Mouse (Mus musculus) limb, embryonic 15.5 days (tissue): ENCODE data around the gene Mblac2. TPM values are rescaled to one million over a fixed set of nuclear protein-coding genes. Genes with fewer than 3 reads are reported as not detected.

Experiments
- ATAC-seq: fragments of 200-750 bp; cut with Nextera tagmentation; 2 replicates; pipeline ENCODE4 v1.8.0; 2017; ENCODE audit warnings: low read depth, moderate TSS enrichment; ENCODE audit not compliant: insufficient number of reproducible peaks, low FRiP score, low TSS enrichment
- H3K27ac ChIP-seq: fragments of 300-500 bp; sonication (generic); 2 replicates; pipeline ENCODE4 v1.5.1; 2015; ENCODE audit warnings: moderate library complexity, mild to moderate bottlenecking, inconsistent platforms
- H3K27me3 ChIP-seq: fragments of 300-500 bp; sonication (generic); 2 replicates; pipeline ENCODE4 v1.6.1; 2015; ENCODE audit warnings: inconsistent platforms
- H3K36me3 ChIP-seq: fragments of 300-500 bp; sonication (generic); 2 replicates; pipeline ENCODE4 v1.6.1; 2015; ENCODE audit warnings: inconsistent platforms
- H3K4me1 ChIP-seq: fragments of 300-500 bp; sonication (generic); 2 replicates; pipeline ENCODE4 v1.6.1; 2015; ENCODE audit warnings: inconsistent platforms
- H3K4me2 ChIP-seq: fragments of 300-500 bp; sonication (generic); 2 replicates; pipeline ENCODE4 v1.6.1; 2015; ENCODE audit warnings: mild to moderate bottlenecking, inconsistent platforms
- H3K4me3 ChIP-seq: fragments of 300-500 bp; sonication (generic); 2 replicates; pipeline ENCODE4 v1.5.1; 2015; ENCODE audit warnings: mild to moderate bottlenecking, inconsistent platforms
- H3K9ac ChIP-seq: fragments of 300-500 bp; sonication (generic); 2 replicates; pipeline ENCODE4 v1.6.1; 2015; ENCODE audit warnings: inconsistent platforms
- H3K9me3 ChIP-seq: fragments of 300-500 bp; sonication (generic); 2 replicates; pipeline ENCODE4 v1.6.1; 2016; ENCODE audit warnings: inconsistent platforms
- WGBS: fragments of 180-500 bp; shearing (Covaris S2); methylation state at CpG from one replicate; pipeline ENCODE4 v1.1.7; 2015; 5-methylcytosine and 5-hydroxymethylcytosine counted together
- polyA plus RNA-seq: library from polyadenylated mRNA; unstranded; fragments of >200 nt; fragmentation: Nextera tagmentation; extraction: Ambion mirVana; gene quantifications from 2 replicates; pipeline ENCODE4 v1.2.1, GENCODE M21; 2015

Mblac2 gene
- polyA plus RNA-seq, 1 experiment from 2014 or later = 13.6 TPM

- Histone ChIP-seq H3K27ac (peak overlapping the region; percentile 100), H3K4me3 (peak overlapping the region; percentile 74), H3K9ac (peak overlapping the region; percentile 77), H3K36me3 (peaks cover 7% of the 10 kb centered on the region; the same call in 1 of the 2 replicates), H3K27me3 (no peaks in the 10 kb centered on the region), H3K9me3 (no peaks in the 10 kb centered on the region), H3K4me1 (peaks cover 12% of the 10 kb centered on the region), H3K4me2 (peak overlapping the region; percentile 67)
- ATAC-seq = peak; percentile 97
- WGBS = 1% methylated on average over 62 of the region's 62 CpGs
Observed at GRCm38 (mm10) chr13:81783405-81784342, 72.5 kb downstream of the Mblac2 start.

GRCm38 (mm10) chr13:81785766-81786480 is 74.8 kb downstream of the Mblac2 start:
- no peaks in the 10 kb centered on the region for H3K9me3 ChIP-seq
- H3K4me2 ChIP-seq = no peak overlapping the region
- no peaks in the 10 kb centered on the region for H3K27me3 ChIP-seq
- 75% methylated on average over 11 of the region's 11 CpGs for WGBS
- H3K9ac ChIP-seq = no peak overlapping the region
- no peak overlapping the region for H3K4me3 ChIP-seq
- peaks cover 16% of the 10 kb centered on the region for H3K36me3 ChIP-seq
- no peak overlapping the region for H3K27ac ChIP-seq
- peaks cover 12% of the 10 kb centered on the region for H3K4me1 ChIP-seq
- ATAC-seq = no peak

- H3K4me2 ChIP-seq = no peak overlapping the region
- peaks cover 21% of the 10 kb centered on the region for H3K36me3 ChIP-seq
- no peaks in the 10 kb centered on the region for H3K4me1 ChIP-seq
- H3K9ac ChIP-seq = no peak overlapping the region
- WGBS = 96% methylated on average over 8 of the region's 8 CpGs
- H3K4me3 ChIP-seq = no peak overlapping the region
- H3K9me3 ChIP-seq = no peaks in the 10 kb centered on the region
- H3K27me3 ChIP-seq = no peaks in the 10 kb centered on the region
- no peak for ATAC-seq
- no peak overlapping the region for H3K27ac ChIP-seq
Observed at GRCm38 (mm10) chr13:81790160-81790559, 79.0 kb downstream of the Mblac2 start.

- Histone ChIP-seq H3K4me3 (no peak overlapping the region), H3K4me1 (no peaks in the 10 kb centered on the region), H3K27ac (no peak overlapping the region), H3K9ac (no peak overlapping the region), H3K27me3 (no peaks in the 10 kb centered on the region), H3K9me3 (no peaks in the 10 kb centered on the region), H3K4me2 (no peak overlapping the region), H3K36me3 (peaks cover 21% of the 10 kb centered on the region)
- no peak for ATAC-seq
- WGBS = 63% methylated on average over 8 of the region's 8 CpGs
Observed at GRCm38 (mm10) chr13:81791861-81792260, 80.7 kb downstream of the Mblac2 start.

- Histone ChIP-seq H3K4me3 (no peak overlapping the region), H3K4me1 (no peaks in the 10 kb centered on the region), H3K9me3 (no peaks in the 10 kb centered on the region), H3K36me3 (peaks cover 14% of the 10 kb centered on the region), H3K4me2 (no peak overlapping the region), H3K27me3 (no peaks in the 10 kb centered on the region), H3K9ac (no peak overlapping the region), H3K27ac (no peak overlapping the region)
- 41% methylated on average over 1 of the region's 1 CpGs for WGBS
- ATAC-seq = no peak
Observed at GRCm38 (mm10) chr13:81793850-81794249, 82.7 kb downstream of the Mblac2 start.

- Histone ChIP-seq H3K9ac (no peak overlapping the region), H3K4me2 (no peak overlapping the region), H3K4me1 (no peaks in the 10 kb centered on the region), H3K9me3 (no peaks in the 10 kb centered on the region), H3K27ac (no peak overlapping the region), H3K36me3 (no peaks in the 10 kb centered on the region), H3K4me3 (no peak overlapping the region), H3K27me3 (no peaks in the 10 kb centered on the region)
- no peak for ATAC-seq
- WGBS = 28% methylated on average over 3 of the region's 3 CpGs
Observed at GRCm38 (mm10) chr13:81801121-81801520, 90.0 kb downstream of the Mblac2 start.

Other genes with a start within 250 kb of the Mblac2 start
- gene Adgrv1, start 78.2 kb upstream of the Mblac2 start, polyA plus RNA-seq = 0.50 and 0.58 TPM in 2 replicates
- gene Lysmd3, start 53.7 kb upstream of the Mblac2 start, polyA plus RNA-seq = 32.5 and 32.6 TPM in 2 replicates
- 46.5 and 48.2 TPM in 2 replicates for gene Polr3g, start 328 bp upstream of the Mblac2 start, polyA plus RNA-seq
- gene Cetn3, start 71.7 kb downstream of the Mblac2 start, polyA plus RNA-seq = 199 and 207 TPM in 2 replicates